Mouse (Mus musculus): ENCODE results near the gene Tmem33.

DNA sequence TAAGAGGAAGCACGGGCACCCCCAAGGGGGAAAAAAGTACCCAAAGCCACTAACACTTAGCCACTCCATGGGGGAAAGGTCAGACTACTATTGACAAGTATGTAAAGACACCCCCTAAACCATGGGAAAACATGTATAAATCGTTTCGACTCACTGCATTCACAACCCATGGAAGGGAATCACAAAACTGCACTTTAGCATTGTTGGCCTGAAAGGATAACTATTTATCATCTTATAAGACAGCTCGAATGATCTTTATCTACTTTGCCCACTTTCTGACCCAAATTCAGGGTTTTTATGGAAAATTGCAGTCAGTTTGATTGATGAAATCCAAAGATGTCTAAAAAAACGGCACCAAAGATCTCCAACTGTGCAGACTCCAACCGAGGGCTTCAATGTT lies 38.5 kb upstream of the Tmem33 start:
- TF ChIP-seq POLR2A (IDR thresholded peaks at IDR 0.05; ENCODE audit: borderline replicate concordance, low read depth, low read length) (no peak), CTCF (IDR thresholded peaks at IDR 0.05; ENCODE audit: low read depth, low read length) (no peak)

Data from bone marrow macrophage, adult 2 months (primary cell).